Mouse (Mus musculus) cortical plate, adult 2 months (tissue): ENCODE results near the gene Olfr965.

ENCODE experiments used
- CTCF ChIP-seq: fragments of 200-500 bp; IDR thresholded peaks from 2 replicates; pipeline ENCODE4 v1.5.1; 2011; ENCODE audit warnings: mild to moderate bottlenecking, control low read depth, low read length; ENCODE audit not compliant: insufficient read depth; ENCODE audit errors: extremely low read depth
- POLR2A ChIP-seq: fragments of 200-500 bp; IDR thresholded peaks from 2 replicates; pipeline ENCODE4 v1.6.1; 2011; ENCODE audit warnings: mild to moderate bottlenecking, low read length, control low read depth; ENCODE audit not compliant: insufficient read depth; ENCODE audit errors: extremely low read depth

DNA sequence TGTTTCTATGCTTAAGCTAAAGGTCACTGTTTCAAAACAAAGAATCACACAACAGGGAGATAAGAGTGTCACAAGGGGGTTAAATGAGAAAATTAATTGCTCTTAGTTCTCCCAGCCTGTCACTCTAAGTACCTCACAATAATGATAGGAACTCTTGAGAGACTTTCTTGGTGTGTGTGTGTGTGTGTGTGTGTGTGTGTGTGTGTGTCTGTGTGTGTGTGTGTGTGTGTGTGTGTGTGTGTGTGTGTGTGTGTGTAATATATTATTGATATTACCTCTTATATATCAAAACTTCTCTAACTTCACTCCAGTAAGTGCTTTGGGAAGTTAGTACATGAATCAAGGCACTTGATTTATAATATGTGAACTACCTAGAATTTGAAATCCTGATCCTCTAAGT lies at the start of gene Olfr965:
- TF ChIP-seq CTCF: no peak
- TF ChIP-seq POLR2A: no peak
